Mouse (Mus musculus): Measurements from ENCODE around the gene Gsk3b.

DNA sequence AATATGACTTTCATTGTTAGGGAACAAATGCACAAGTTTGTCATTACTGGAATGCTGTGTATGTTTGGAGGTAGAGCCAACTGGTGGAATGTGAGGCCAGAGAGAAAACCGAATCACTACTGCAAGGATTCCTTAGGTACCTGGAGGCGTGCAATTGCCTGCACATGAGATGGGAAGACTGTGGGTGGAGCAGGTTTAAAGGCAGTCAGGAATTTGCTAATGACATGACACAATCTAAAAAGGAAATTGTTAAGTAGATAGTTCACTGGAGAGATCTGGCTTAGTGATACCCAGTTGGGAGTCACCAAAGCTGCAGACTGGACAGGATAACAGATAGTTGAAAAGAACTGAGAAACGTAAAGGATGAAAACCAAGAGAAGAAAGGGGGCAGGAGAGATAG, 73.2 kb downstream of the Gsk3b start:
- TF ChIP-seq EP300 (optimal IDR thresholded peaks at IDR 0.05) (no peak), CTCF (IDR thresholded peaks at IDR 0.05; ENCODE audit: low read depth) (no peak)
